Mouse (Mus musculus) erythroblast, embryonic 14.5 days (primary cell): ENCODE measurements around the gene Rtca. TPM values are rescaled to one million over a fixed set of nuclear protein-coding genes. Genes with fewer than 3 reads are reported as not detected.

Source experiments
- H3K27me3 ChIP-seq: 2 replicates; pipeline ENCODE4 v1.6.1; 2012; ENCODE audit warnings: inconsistent platforms; ENCODE audit not compliant: control insufficient read depth
- H3K36me3 ChIP-seq: 2 replicates; pipeline ENCODE4 v1.6.1; 2012; ENCODE audit warnings: mild to moderate bottlenecking, inconsistent platforms; ENCODE audit not compliant: control insufficient read depth
- H3K4me1 ChIP-seq: 2 replicates; pipeline ENCODE4 v1.6.1; 2012; ENCODE audit warnings: inconsistent platforms; ENCODE audit not compliant: control insufficient read depth
- H3K4me3 ChIP-seq: replicated peaks from 2 replicates; pipeline ENCODE3; 2012; ENCODE audit warnings: moderate library complexity, mild to moderate bottlenecking, inconsistent platforms
- H3K9me3 ChIP-seq: 2 replicates; pipeline ENCODE4 v1.6.1; 2012; ENCODE audit warnings: low read length, inconsistent platforms, mixed read lengths; ENCODE audit not compliant: control insufficient read depth
- GATA1 ChIP-seq: IDR thresholded peaks from 2 replicates; pipeline ENCODE4 v1.6.1; 2012; ENCODE audit warnings: low read length, inconsistent platforms, mixed read lengths
- TAL1 ChIP-seq: IDR thresholded peaks from 3 replicates; pipeline ENCODE4 v1.6.1; 2012; ENCODE audit warnings: low read length, inconsistent platforms, mixed read lengths
- polyA plus RNA-seq: library from polyadenylated mRNA; stranded (reverse); fragments of >175 nt; gene quantifications from 2 replicates; pipeline ENCODE4 v1.2.3, GENCODE M21; 2012

Gene Rtca
- polyA plus RNA-seq, 1 experiment = 4.7 TPM

- no peak for TF ChIP-seq GATA1
- no peaks in the 10 kb centered on the region for H3K9me3 ChIP-seq
- peaks cover 3% of the 10 kb centered on the region; the same call in 1 of the 2 replicates for H3K27me3 ChIP-seq
- H3K36me3 ChIP-seq = no peaks in the 10 kb centered on the region
- no peak overlapping the region for H3K4me3 ChIP-seq
- H3K4me1 ChIP-seq = no peaks in the 10 kb centered on the region
Measured at GRCm38 (mm10) chr3:116444327-116444726, 63.7 kb downstream of the Rtca start.

- Histone ChIP-seq H3K27me3 (peaks cover 5% of the 10 kb centered on the region; the same call in 1 of the 2 replicates), H3K36me3 (no peaks in the 10 kb centered on the region), H3K4me1 (no peaks in the 10 kb centered on the region), H3K9me3 (no peaks in the 10 kb centered on the region), H3K4me3 (no peak overlapping the region)
- no peak for TF ChIP-seq GATA1
- no peak for TF ChIP-seq TAL1
Measured at GRCm38 (mm10) chr3:116442788-116443187, 65.2 kb downstream of the Rtca start.

- Histone ChIP-seq H3K4me3 (no peak overlapping the region), H3K36me3 (no peaks in the 10 kb centered on the region), H3K9me3 (no peaks in the 10 kb centered on the region), H3K4me1 (peaks cover 2% of the 10 kb centered on the region; the same call in 1 of the 2 replicates), H3K27me3 (peaks cover 8% of the 10 kb centered on the region)
- TF ChIP-seq GATA1 (no peak), TAL1 (no peak)
Measured at GRCm38 (mm10) chr3:116441518-116442205, 66.3 kb downstream of the Rtca start.

GRCm38 (mm10) chr3:116440066-116440997 is 67.7 kb downstream of the Rtca start:
- Histone ChIP-seq H3K36me3 (no peaks in the 10 kb centered on the region), H3K27me3 (peaks cover 8% of the 10 kb centered on the region), H3K9me3 (no peaks in the 10 kb centered on the region), H3K4me3 (no peak overlapping the region), H3K4me1 (peaks cover 3% of the 10 kb centered on the region)
- TF ChIP-seq GATA1 (no peak), TAL1 (no peak)

Other genes with a start within 250 kb of the Rtca start
- gene Cdc14a, start 84.2 kb downstream of the Rtca start, polyA plus RNA-seq = 0.10 and 0.25 TPM in 2 replicates
- 0.02 and 0.03 TPM in 2 replicates for gene Dbt, start 4.9 kb upstream of the Rtca start, polyA plus RNA-seq
- 0.01 TPM in 1 of 2 replicates, not detected in the other for gene Lrrc39, start 54.8 kb upstream of the Rtca start, polyA plus RNA-seq
- 1.1 and 1.4 TPM in 2 replicates for gene Sass6, start 86.8 kb upstream of the Rtca start, polyA plus RNA-seq
- gene Trmt13, start 106.4 kb upstream of the Rtca start, polyA plus RNA-seq = 0.10 and 0.17 TPM in 2 replicates
- 0.30 and 0.52 TPM in 2 replicates for gene Mfsd14a, start 154.5 kb upstream of the Rtca start, polyA plus RNA-seq
- not detected in 2 replicates for gene Gm43191, start 173.1 kb upstream of the Rtca start, polyA plus RNA-seq
- gene Slc35a3, start 204.6 kb upstream of the Rtca start, polyA plus RNA-seq = 0.55 and 0.71 TPM in 2 replicates